ENCODE assay signal across 14 mouse cellular contexts in genomic region chr1:133878825-133879423, GRCm38 (mm10). TPM values are rescaled to one million over a fixed set of nuclear protein-coding genes. Genes with fewer than 3 reads are reported as not detected.
DNase-seq lines count a peak whose midpoint lies in the region; ATAC-seq and TF ChIP-seq lines count a peak whose summit lies in the region.
"Had no signal": no experiment of that assay in that cellular context is flagged by ENCODE, and none has a peak within 500 bp of the region (broad histone marks: within the 10 kb centered on the region; RNA-seq: fewer than 3 reads in every experiment).

No protein-coding gene starts in this region.

- H3K4me1 ChIP-seq in thymus, adult 2 months (replicated peaks; ENCODE audit: control insufficient read depth, insufficient read depth, low read length) = peaks cover 5% of the 10 kb centered on the region; the same call in 1 of the 2 replicates
- H3K4me1 ChIP-seq in stomach, postnatal 0 days (replicated peaks; ENCODE audit: control insufficient read depth, insufficient read depth) = no peaks in the 10 kb centered on the region; the same call in 1 of the 2 replicates
- no peaks in the 10 kb centered on the region for H3K4me1 ChIP-seq in hindbrain, postnatal 0 days (ENCODE audit: insufficient read depth, low read length)

- no peak overlapping the region for H3K27ac ChIP-seq in thymus, adult 2 months (ENCODE audit: control insufficient read depth, insufficient read depth, low read length)
- no peak overlapping the region for H3K27ac ChIP-seq in stomach, postnatal 0 days (replicated peaks)
- H3K27ac ChIP-seq in hindbrain, postnatal 0 days = no peak overlapping the region
- H3K27ac ChIP-seq: liver, embryonic 15.5 days; midbrain, embryonic 15.5 days; neural tube, embryonic 13.5 days had no signal

- H3K4me3 ChIP-seq in thymus, adult 2 months (ENCODE audit: control insufficient read depth, insufficient read depth, low read length) = no peak overlapping the region
- no peak overlapping the region for H3K4me3 ChIP-seq in stomach, postnatal 0 days (ENCODE audit: low read depth, low read length)
- H3K4me3 ChIP-seq in hindbrain, postnatal 0 days (ENCODE audit: low read length) = no peak overlapping the region
- H3K4me3 ChIP-seq: liver, embryonic 15.5 days; midbrain, embryonic 15.5 days; neural tube, embryonic 13.5 days had no signal

- no peak for TF ChIP-seq CTCF in thymus, adult 2 months (IDR thresholded peaks at IDR 0.05; ENCODE audit: borderline replicate concordance, control insufficient read depth, extremely low read depth, insufficient read depth, low read length, poor library complexity)
- no peak for TF ChIP-seq CTCF in stomach, postnatal 0 days (IDR thresholded peaks at IDR 0.05; ENCODE audit: low read depth)
- TF ChIP-seq CTCF in hindbrain, postnatal 0 days (IDR thresholded peaks at IDR 0.05; ENCODE audit: low read depth) = no peak

- H3K4me2 ChIP-seq in stomach, postnatal 0 days (replicated peaks; ENCODE audit: low read depth) = no peak overlapping the region
- no peak overlapping the region for H3K4me2 ChIP-seq in hindbrain, postnatal 0 days (ENCODE audit: low read depth, low read length)
- H3K4me2 ChIP-seq: liver, embryonic 15.5 days; midbrain, embryonic 15.5 days; neural tube, embryonic 13.5 days had no signal

- no peaks in the 10 kb centered on the region for H3K27me3 ChIP-seq in thymus, adult 2 months (ENCODE audit: control insufficient read depth, insufficient read depth, low read length)
- H3K27me3 ChIP-seq in stomach, postnatal 0 days (ENCODE audit: control insufficient read depth, insufficient read depth, low read length) = no peaks in the 10 kb centered on the region
- H3K27me3 ChIP-seq in hindbrain, postnatal 0 days (ENCODE audit: insufficient read depth, low read length) = no peaks in the 10 kb centered on the region
- H3K27me3 ChIP-seq: liver, embryonic 15.5 days; midbrain, embryonic 15.5 days; neural tube, embryonic 13.5 days had no signal

- H3K9me3 ChIP-seq in stomach, postnatal 0 days (ENCODE audit: control insufficient read depth, low read length) = no peaks in the 10 kb centered on the region
- H3K9me3 ChIP-seq in hindbrain, postnatal 0 days (ENCODE audit: low read length) = no peaks in the 10 kb centered on the region
- H3K9me3 ChIP-seq: liver, embryonic 15.5 days; midbrain, embryonic 15.5 days; neural tube, embryonic 13.5 days had no signal

- 37% methylated on average over 12 of the region's 12 CpGs for WGBS in thymus, adult 2 months
- WGBS in stomach, postnatal 0 days = 67% methylated on average over 12 of the region's 12 CpGs
- 68% methylated on average over 12 of the region's 12 CpGs for WGBS in hindbrain, postnatal 0 days

- DNase-seq in adrenal gland, adult 2 months = peak; percentile 42
- DNase-seq in adrenal gland, postnatal 4 days (ENCODE audit: low spot score in 2 of 2) = no peak
- peak; percentile 35 for DNase-seq in thymus, adult 2 months
- no peak for DNase-seq in thymus, postnatal 10 days (ENCODE audit: low spot score in 2 of 2)
- peak; percentile 44 to 77 for DNase-seq in kidney, postnatal 25 days
- no peak for DNase-seq in cerebellum, postnatal 10 days
- DNase-seq in stomach, postnatal 0 days (ENCODE audit: low spot score) = no peak
- no peak for DNase-seq in hindbrain, postnatal 0 days (ENCODE audit: low spot score)
- DNase-seq: cerebellum, postnatal 14 days; heart, postnatal 14 days had no signal

- no peak overlapping the region for H3K9ac ChIP-seq in stomach, postnatal 0 days (ENCODE audit: low read length)
- H3K9ac ChIP-seq in hindbrain, postnatal 0 days (replicated peaks; ENCODE audit: low read length) = no peak overlapping the region
- H3K9ac ChIP-seq: liver, embryonic 15.5 days; midbrain, embryonic 15.5 days; neural tube, embryonic 13.5 days had no signal

- TF ChIP-seq POLR2A in thymus, adult 2 months (IDR thresholded peaks at IDR 0.05; ENCODE audit: control insufficient read depth, extremely low read depth, insufficient read depth, low read length, poor library complexity) = no peak

- no peaks in the 10 kb centered on the region for H3K36me3 ChIP-seq in thymus, adult 2 months (ENCODE audit: control insufficient read depth, insufficient read depth, low read length)
- H3K36me3 ChIP-seq in stomach, postnatal 0 days (ENCODE audit: control insufficient read depth, insufficient read depth, low read length) = no peaks in the 10 kb centered on the region
- no peaks in the 10 kb centered on the region for H3K36me3 ChIP-seq in hindbrain, postnatal 0 days (ENCODE audit: insufficient read depth, low read length)
- H3K36me3 ChIP-seq: liver, embryonic 15.5 days; midbrain, embryonic 15.5 days; neural tube, embryonic 13.5 days had no signal

- ATAC-seq in stomach, postnatal 0 days (ENCODE audit: low FRiP score, low TSS enrichment) = no peak
- ATAC-seq in hindbrain, postnatal 0 days = no peak
- ATAC-seq: forebrain, embryonic 14.5 days; midbrain, embryonic 15.5 days had no signal

- no peak for TF ChIP-seq EP300 in stomach, postnatal 0 days (optimal IDR thresholded peaks at IDR 0.05)

RNA-seq across cellular contexts. Expression of gene Optc, which starts 28.9 kb away (rescaled TPM):
- 1 to 10 TPM in 1 of 2 experiments, under 1 TPM in 1; 0.98 to 1.0 TPM for total RNA-seq in adrenal gland, adult 2 months (2021)
- 0.83 and 1.3 TPM in 2 replicates for polyA plus RNA-seq in adrenal gland, adult 2 months (2012; rRNA removed)
- total RNA-seq in adrenal gland, postnatal 4 days (2021) = 1 to 10 TPM; 2.1 to 3.3 TPM
- 0.91 and 1.0 TPM in 2 replicates for polyA plus RNA-seq in thymus, adult 2 months (2012; rRNA removed)
- polyA plus RNA-seq in stomach, postnatal 0 days (2015; fragmentation: Nextera tagmentation; extraction: Ambion mirVana) = 1.3 and 1.6 TPM in 2 replicates
- total RNA-seq in hindbrain, postnatal 0 days (2014; rRNA removed) = 8.5 and 10.4 TPM in 2 replicates
- polyA plus RNA-seq in hindbrain, postnatal 0 days (2015; fragmentation: Nextera tagmentation; extraction: Ambion mirVana) = 3.7 and 4.6 TPM in 2 replicates

RNA-seq across cellular contexts. Expression of gene Prelp, which starts 42.3 kb away (rescaled TPM):
- 10 to 100 TPM; 54.7 to 70.2 TPM for total RNA-seq in adrenal gland, adult 2 months (2021)
- polyA plus RNA-seq in adrenal gland, adult 2 months (2012; rRNA removed) = 30.6 and 44.4 TPM in 2 replicates
- total RNA-seq in adrenal gland, postnatal 4 days (2021) = 10 to 100 TPM; 16.3 to 20.1 TPM
- 10.7 and 13.3 TPM in 2 replicates for polyA plus RNA-seq in thymus, adult 2 months (2012; rRNA removed)
- 4.7 and 5.3 TPM in 2 replicates for polyA plus RNA-seq in stomach, postnatal 0 days (2015; fragmentation: Nextera tagmentation; extraction: Ambion mirVana)
- 6.1 and 9.1 TPM in 2 replicates for total RNA-seq in hindbrain, postnatal 0 days (2014; rRNA removed)
- 7.1 and 8.0 TPM in 2 replicates for polyA plus RNA-seq in hindbrain, postnatal 0 days (2015; fragmentation: Nextera tagmentation; extraction: Ambion mirVana)

Comparison
In these comparisons a context has a peak if more than half of its experiments do, and no peak if none do; other contexts are left out.
1. DNase-seq: peak in adrenal gland, adult 2 months (single experiment), thymus, adult 2 months (single experiment) and kidney, postnatal 25 days (2 of 2); none in adrenal gland, postnatal 4 days (0 of 2), thymus, postnatal 10 days (0 of 2), cerebellum, postnatal 10 days (0 of 2), stomach, postnatal 0 days (single experiment) and hindbrain, postnatal 0 days (single experiment).